Mouse (Mus musculus): Measurements from ENCODE around the gene Cask. TPM values are rescaled to one million over a fixed set of nuclear protein-coding genes. Genes with fewer than 3 reads are reported as not detected.

Cask gene
- polyA plus RNA-seq, 1 experiment from 2014 or later: 15.0 TPM

- Histone ChIP-seq H3K27me3 (no peaks in the 10 kb centered on the region), H3K9me3 (no peaks in the 10 kb centered on the region), H3K4me2 (replicated peaks) (no peak overlapping the region), H3K27ac (no peak overlapping the region), H3K9ac (no peak overlapping the region), H3K4me1 (no peaks in the 10 kb centered on the region), H3K4me3 (no peak overlapping the region), H3K36me3 (no peaks in the 10 kb centered on the region)
- no peak for ATAC-seq (ENCODE audit: insufficient number of reproducible peaks, insufficient read depth, low FRiP score, low TSS enrichment)
- 77% methylated on average over 3 of the region's 4 CpGs for WGBS
These were observed 134.2 kb downstream of the Cask start for GRCm38 (mm10) chrX:13716796-13717569.

GRCm38 (mm10) chrX:13710174-13710573 is 141.0 kb downstream of the Cask start:
- Histone ChIP-seq H3K27me3 (no peaks in the 10 kb centered on the region), H3K36me3 (no peaks in the 10 kb centered on the region), H3K4me3 (no peak overlapping the region), H3K9me3 (no peaks in the 10 kb centered on the region), H3K9ac (no peak overlapping the region), H3K4me2 (replicated peaks) (no peak overlapping the region), H3K4me1 (no peaks in the 10 kb centered on the region), H3K27ac (no peak overlapping the region)
- 34% methylated on average over 2 of the region's 2 CpGs for WGBS
- ATAC-seq (ENCODE audit: insufficient number of reproducible peaks, insufficient read depth, low FRiP score, low TSS enrichment): no peak

DNA sequence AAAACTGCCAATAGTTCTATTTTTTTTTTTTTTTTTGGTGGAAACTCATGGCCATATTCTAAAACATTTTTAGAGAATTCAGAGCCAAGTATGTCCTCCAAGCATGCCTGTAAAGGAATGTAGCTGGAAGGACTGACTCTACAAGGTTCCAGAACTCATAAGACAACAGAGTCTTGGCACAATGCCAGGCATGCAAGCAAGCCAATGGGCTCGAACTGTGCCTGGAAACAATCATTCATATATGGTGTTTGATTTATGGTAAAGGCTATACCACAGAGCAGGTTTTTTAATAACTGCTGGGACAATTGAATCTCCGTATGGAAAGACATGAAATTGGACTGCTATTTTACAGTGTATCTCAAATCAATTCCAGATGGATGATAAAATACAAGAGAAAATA is 146.1 kb downstream of the Cask start:
- H3K36me3 ChIP-seq: no peaks in the 10 kb centered on the region

DNA sequence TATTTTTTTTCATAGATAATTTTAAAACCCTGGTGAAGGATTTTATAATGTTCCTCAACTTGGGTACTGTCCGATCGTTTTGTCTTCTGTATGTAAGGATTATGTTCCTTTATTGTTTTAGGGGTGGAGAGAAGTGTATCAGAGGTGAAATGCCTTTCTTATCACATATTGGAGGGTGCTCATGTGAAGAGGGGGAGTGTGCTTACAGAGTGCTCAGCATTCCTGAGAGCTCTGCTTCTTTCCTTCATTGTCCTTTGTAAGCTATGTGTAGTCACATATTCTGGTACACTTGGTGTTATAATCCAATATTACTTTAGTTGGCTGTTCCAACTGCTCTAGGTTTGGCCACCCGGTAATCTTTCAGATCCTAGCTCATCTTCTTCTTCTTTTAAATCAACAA is 150.5 kb downstream of the Cask start:
- Histone ChIP-seq H3K4me1 (no peaks in the 10 kb centered on the region), H3K36me3 (no peaks in the 10 kb centered on the region), H3K4me3 (no peak overlapping the region), H3K4me2 (replicated peaks) (no peak overlapping the region), H3K27ac (no peak overlapping the region), H3K9ac (no peak overlapping the region), H3K27me3 (no peaks in the 10 kb centered on the region), H3K9me3 (no peaks in the 10 kb centered on the region)
- 90% methylated on average over 3 of the region's 3 CpGs for WGBS
- no peak for ATAC-seq (ENCODE audit: insufficient number of reproducible peaks, insufficient read depth, low FRiP score, low TSS enrichment)

More for the DNA sequence above, 146.1 kb downstream of the Cask start:
- Histone ChIP-seq H3K27me3 (no peaks in the 10 kb centered on the region), H3K4me2 (replicated peaks) (no peak overlapping the region), H3K4me3 (no peak overlapping the region), H3K27ac (no peak overlapping the region), H3K4me1 (no peaks in the 10 kb centered on the region), H3K9me3 (no peaks in the 10 kb centered on the region), H3K9ac (no peak overlapping the region)
- ATAC-seq (ENCODE audit: insufficient number of reproducible peaks, insufficient read depth, low FRiP score, low TSS enrichment): no peak
- WGBS: 26% methylated on average over 2 of the region's 2 CpGs

DNA sequence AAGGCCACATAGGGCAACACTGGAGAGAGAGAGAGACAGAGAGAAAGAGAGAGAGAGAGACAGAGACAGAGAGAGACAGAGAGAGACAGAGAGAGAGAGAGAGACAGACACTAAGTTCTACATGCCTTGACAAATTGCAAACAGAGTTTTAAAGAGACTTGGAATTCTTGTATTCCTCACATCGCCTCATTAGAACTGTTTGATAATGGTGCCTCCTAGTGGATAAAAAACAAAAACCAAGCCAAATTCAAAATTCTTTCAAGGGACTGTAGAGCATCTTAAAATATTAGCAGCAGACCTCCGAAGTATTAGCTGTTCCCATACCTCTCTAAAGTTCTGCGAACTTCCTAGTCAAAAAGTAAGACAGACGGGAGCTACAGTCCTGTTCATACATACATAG is 159.3 kb downstream of the Cask start:
- Histone ChIP-seq H3K4me3 (no peak overlapping the region), H3K9ac (no peak overlapping the region), H3K36me3 (no peaks in the 10 kb centered on the region), H3K4me1 (no peaks in the 10 kb centered on the region), H3K27ac (no peak overlapping the region), H3K9me3 (no peaks in the 10 kb centered on the region), H3K27me3 (no peaks in the 10 kb centered on the region), H3K4me2 (replicated peaks) (no peak overlapping the region)
- WGBS: 89% methylated on average over 4 of the region's 4 CpGs
- ATAC-seq (ENCODE audit: insufficient number of reproducible peaks, insufficient read depth, low FRiP score, low TSS enrichment): no peak

DNA sequence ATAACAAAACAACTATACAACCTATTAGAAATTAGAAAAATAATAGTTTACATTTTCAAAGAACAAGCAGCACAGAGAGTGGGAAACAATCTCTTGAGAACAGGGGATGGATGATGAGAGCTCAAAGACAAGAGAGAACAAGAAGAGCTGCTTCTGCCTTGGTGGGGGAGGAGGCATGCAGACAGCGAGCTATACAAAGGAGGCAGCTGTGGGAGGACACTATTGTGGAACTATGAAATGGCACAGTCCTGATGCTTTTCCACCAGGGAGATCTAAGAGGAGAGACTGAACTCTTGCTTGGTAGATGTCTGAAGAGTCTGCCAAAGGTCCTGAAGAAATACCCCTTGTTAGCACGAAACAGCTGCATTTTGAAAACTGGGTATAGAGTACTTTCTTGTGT is 162.8 kb downstream of the Cask start:
- Histone ChIP-seq H3K4me3 (no peak overlapping the region), H3K9ac (no peak overlapping the region), H3K27me3 (no peaks in the 10 kb centered on the region), H3K9me3 (no peaks in the 10 kb centered on the region), H3K36me3 (no peaks in the 10 kb centered on the region), H3K27ac (no peak overlapping the region), H3K4me1 (no peaks in the 10 kb centered on the region), H3K4me2 (replicated peaks) (no peak overlapping the region)
- no peak for ATAC-seq (ENCODE audit: insufficient number of reproducible peaks, insufficient read depth, low FRiP score, low TSS enrichment)
- 77% methylated on average over 2 of the region's 2 CpGs for WGBS

DNA sequence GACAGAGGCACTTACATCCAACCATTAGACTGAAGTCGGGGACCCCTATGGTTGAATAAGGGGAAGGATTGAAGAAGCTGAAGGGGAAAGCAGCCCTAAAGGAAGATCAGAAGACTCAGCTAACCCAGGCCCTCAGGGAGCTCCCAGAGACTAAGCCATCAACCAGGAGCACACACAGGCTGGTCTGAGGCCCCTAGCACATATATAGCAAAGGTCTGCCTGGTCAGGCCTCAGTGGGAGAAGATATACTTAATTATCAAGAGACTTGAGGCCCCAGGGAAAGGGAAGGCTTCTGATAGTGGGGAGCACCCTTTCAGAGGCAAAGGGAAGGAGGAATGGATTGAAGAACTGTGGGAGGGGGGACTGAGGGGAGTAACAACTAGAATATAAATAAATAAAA is 164.6 kb downstream of the Cask start:
- H3K27me3 ChIP-seq: no peaks in the 10 kb centered on the region
- H3K4me1 ChIP-seq: no peaks in the 10 kb centered on the region
- H3K4me2 ChIP-seq (replicated peaks): no peak overlapping the region
- H3K4me3 ChIP-seq: no peak overlapping the region
- 78% methylated on average over 1 of the region's 1 CpGs for WGBS
- no peaks in the 10 kb centered on the region for H3K9me3 ChIP-seq
- ATAC-seq (ENCODE audit: insufficient number of reproducible peaks, insufficient read depth, low FRiP score, low TSS enrichment): no peak
- H3K36me3 ChIP-seq: no peaks in the 10 kb centered on the region
- H3K27ac ChIP-seq: no peak overlapping the region
- H3K9ac ChIP-seq: no peak overlapping the region

DNA sequence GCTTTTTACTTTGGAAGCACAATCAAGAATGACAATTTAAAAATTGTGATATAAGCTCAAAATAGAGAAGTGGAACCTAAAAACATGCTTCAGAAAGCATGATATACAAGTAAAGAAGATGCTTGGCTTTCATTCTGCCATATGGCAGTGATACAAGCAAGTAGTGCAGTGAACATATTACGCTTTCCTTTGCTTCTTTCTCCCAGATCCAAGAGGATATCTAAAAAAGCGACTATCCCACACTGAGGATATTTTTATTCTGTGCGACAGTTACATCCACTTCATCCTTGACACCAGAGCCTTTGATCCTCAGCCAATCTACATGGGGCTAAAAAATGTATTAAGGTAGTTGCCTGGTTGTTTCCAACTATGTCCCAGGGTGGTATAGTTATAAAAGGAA is 169.4 kb downstream of the Cask start:
- no peaks in the 10 kb centered on the region for H3K9me3 ChIP-seq
- no peaks in the 10 kb centered on the region for H3K4me1 ChIP-seq
- WGBS: 85% methylated on average over 3 of the region's 3 CpGs
- no peaks in the 10 kb centered on the region for H3K36me3 ChIP-seq
- H3K27ac ChIP-seq: no peak overlapping the region
- H3K9ac ChIP-seq: no peak overlapping the region
- ATAC-seq (ENCODE audit: insufficient number of reproducible peaks, insufficient read depth, low FRiP score, low TSS enrichment): no peak
- no peak overlapping the region for H3K4me2 ChIP-seq (replicated peaks)
- H3K4me3 ChIP-seq: no peak overlapping the region
- no peaks in the 10 kb centered on the region for H3K27me3 ChIP-seq

GRCm38 (mm10) chrX:13673001-13673400 is 178.2 kb downstream of the Cask start:
- Histone ChIP-seq H3K36me3 (no peaks in the 10 kb centered on the region), H3K27ac (no peak overlapping the region), H3K9ac (no peak overlapping the region), H3K4me1 (no peaks in the 10 kb centered on the region), H3K27me3 (no peaks in the 10 kb centered on the region), H3K4me3 (no peak overlapping the region), H3K9me3 (no peaks in the 10 kb centered on the region), H3K4me2 (replicated peaks) (no peak overlapping the region)
- 88% methylated on average over 3 of the region's 3 CpGs for WGBS
- no peak for ATAC-seq (ENCODE audit: insufficient number of reproducible peaks, insufficient read depth, low FRiP score, low TSS enrichment)

GRCm38 (mm10) chrX:13670342-13670741 is 180.8 kb downstream of the Cask start:
- Histone ChIP-seq H3K4me2 (replicated peaks) (no peak overlapping the region), H3K27ac (no peak overlapping the region), H3K36me3 (no peaks in the 10 kb centered on the region), H3K9me3 (no peaks in the 10 kb centered on the region), H3K4me1 (no peaks in the 10 kb centered on the region), H3K27me3 (no peaks in the 10 kb centered on the region), H3K4me3 (no peak overlapping the region), H3K9ac (no peak overlapping the region)
- 81% methylated on average over 3 of the region's 3 CpGs for WGBS
- ATAC-seq (ENCODE audit: insufficient number of reproducible peaks, insufficient read depth, low FRiP score, low TSS enrichment): no peak

- Histone ChIP-seq H3K4me3 (no peak overlapping the region), H3K4me1 (no peaks in the 10 kb centered on the region), H3K4me2 (replicated peaks) (no peak overlapping the region), H3K9me3 (no peaks in the 10 kb centered on the region), H3K27ac (no peak overlapping the region), H3K9ac (no peak overlapping the region), H3K27me3 (no peaks in the 10 kb centered on the region), H3K36me3 (no peaks in the 10 kb centered on the region)
- 75% methylated on average over 5 of the region's 5 CpGs for WGBS
- no peak for ATAC-seq (ENCODE audit: insufficient number of reproducible peaks, insufficient read depth, low FRiP score, low TSS enrichment)
These were observed 182.3 kb downstream of the Cask start for GRCm38 (mm10) chrX:13668867-13669266.

GRCm38 (mm10) chrX:13661063-13661462 is 190.1 kb downstream of the Cask start, which contains the start of gene Gpr82:
Gene Gpr82 (plus strand): TSS chrX:13661363.
- ATAC-seq (ENCODE audit: insufficient number of reproducible peaks, insufficient read depth, low FRiP score, low TSS enrichment): no peak
- 80% methylated on average over 5 of the region's 5 CpGs for WGBS
- no peak within 1 kb of the TSS for H3K4me3 ChIP-seq

More at GRCm38 (mm10) chrX:13661063-13661462, 190.1 kb downstream of the Cask start, which contains the start of gene Gpr82:
- no peak within 1 kb of the TSS for H3K4me2 ChIP-seq (replicated peaks)
- H3K9ac ChIP-seq: no peak within 1 kb of the TSS
- H3K4me1 ChIP-seq: no peaks in the 10 kb centered on the region
- no peaks in the 10 kb centered on the region for H3K27me3 ChIP-seq
- no peaks in the 10 kb centered on the region for H3K9me3 ChIP-seq
- H3K36me3 ChIP-seq: no peaks in the 10 kb centered on the region
- no peak within 1 kb of the TSS for H3K27ac ChIP-seq
